Mouse (Mus musculus): ENCODE results near the gene Zfp966. TPM values are rescaled to one million over a fixed set of nuclear protein-coding genes. Genes with fewer than 3 reads are reported as not detected.
"Not testable (repeated sequence)": the region's sequence is repeated elsewhere in the genome, so short reads cannot be mapped to it uniquely, and the experiment has no call there.

The Zfp966 gene
- 1 to 10 TPM; 2.3 to 2.4 TPM for total RNA-seq (2021)
- long read RNA-seq, experiment 1: 0 reads
- long read RNA-seq, experiment 2: 0 reads

DNA sequence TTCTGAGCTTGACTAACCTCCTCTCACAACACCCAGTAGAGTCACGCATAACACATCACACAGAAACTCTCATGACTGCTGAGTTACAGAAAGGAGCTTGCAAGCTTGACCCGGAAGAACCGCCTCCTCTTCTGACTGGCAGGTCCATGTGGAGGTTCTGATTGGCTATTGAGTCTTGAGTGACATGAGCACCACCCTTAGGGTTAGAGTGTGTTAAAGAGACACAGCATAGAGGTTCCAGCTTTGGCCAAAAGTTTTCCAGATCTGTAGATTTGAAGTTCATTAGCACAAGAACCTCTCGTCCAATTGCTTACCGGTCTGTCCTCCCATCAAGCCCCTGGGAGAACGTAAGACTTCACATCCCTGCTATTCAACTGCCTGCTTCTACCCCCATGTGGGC, at the start of gene Zfp966:
TSS of gene Zfp966 (minus strand) at position 101 of the 400 bp plus-strand sequence.
- intact Hi-C loops (cut with DNase I; ENCODE audit: low total_unique reads); DNase-seq: not testable (repeated sequence)

GRCm38 (mm10) chr2:175965031-175965430, 34.1 kb upstream of the Zfp966 start, which contains the start of gene Gm2026:
TSS of gene Gm2026 (plus strand) at chr2:175965331.
- DNase-seq; intact Hi-C loops (cut with DNase I; ENCODE audit: low total_unique reads): not testable (repeated sequence)

- intact Hi-C loops (cut with DNase I; ENCODE audit: low total_unique reads): not testable (repeated sequence)
Observed at GRCm38 (mm10) chr2:175869024-175869423, 61.9 kb downstream of the Zfp966 start, which contains the start of gene Gm6710. TSS of gene Gm6710 (plus strand) at chr2:175869219.

More at GRCm38 (mm10) chr2:175869024-175869423, 61.9 kb downstream of the Zfp966 start, which contains the start of gene Gm6710:
- DNase-seq: not testable (repeated sequence)

Other genes with a start within 250 kb of the Zfp966 start
- gene Zfp969, start 227.5 kb downstream of the Zfp966 start, total RNA-seq (2021): not detected
- not detected for gene Gm2007, start 189.6 kb downstream of the Zfp966 start, total RNA-seq (2021)
- gene Gm14288, start 130.0 kb downstream of the Zfp966 start, total RNA-seq (2021): 1 to 10 TPM in 1 of 2 experiments, not detected in 1; 3.4 TPM
- gene Gm6710, start 61.9 kb downstream of the Zfp966 start, total RNA-seq (2021): 1 to 10 TPM; 7.1 to 7.7 TPM
- gene Gm2026, start 34.2 kb upstream of the Zfp966 start, total RNA-seq (2021): 10 to 100 TPM; 11.6 to 12.0 TPM
- 1 to 10 TPM; 1.6 to 2.2 TPM for gene Gm2004, start 218.7 kb upstream of the Zfp966 start, total RNA-seq (2021)